Mouse (Mus musculus): ENCODE measurements around the gene Sfswap.

GRCm38 (mm10) chr5:129590915-129591314, 89.9 kb downstream of the Sfswap start:
- no peak for TF ChIP-seq CTCF (IDR thresholded peaks at IDR 0.05; ENCODE audit: insufficient read depth, low read depth, low read length)
- no peak for TF ChIP-seq POLR2A (IDR thresholded peaks at IDR 0.05; ENCODE audit: insufficient read depth, low read depth, low read length)
